Mouse (Mus musculus) lung, adult 2 months (tissue): ENCODE data around the gene Mfsd4a. TPM values are rescaled to one million over a fixed set of nuclear protein-coding genes. Genes with fewer than 3 reads are reported as not detected.

ENCODE experiments used
- DNase-seq: peaks from one replicate; pipeline ENCODE4 v3.0.0; 2022
- H3K4me1 ChIP-seq: fragments of 200-500 bp; 2 replicates; pipeline ENCODE4 v1.6.1; 2011; ENCODE audit warnings: low read length; ENCODE audit not compliant: control insufficient read depth, insufficient read depth
- H3K4me3 ChIP-seq: fragments of 200-500 bp; replicated peaks from 2 replicates; pipeline ENCODE3; 2011; ENCODE audit warnings: low read depth, mild to moderate bottlenecking, control low read depth, low read length; ENCODE audit errors: extremely low read depth
- CTCF ChIP-seq: fragments of 200-500 bp; IDR thresholded peaks from 2 replicates; pipeline ENCODE4 v1.5.1; 2011; ENCODE audit warnings: mild to moderate bottlenecking, low read length, control low read depth; ENCODE audit not compliant: insufficient read depth
- POLR2A ChIP-seq: fragments of 200-500 bp; IDR thresholded peaks from 2 replicates; pipeline ENCODE4 v1.6.1; 2011; ENCODE audit warnings: low read depth, mild to moderate bottlenecking, control low read depth, low read length, borderline replicate concordance; ENCODE audit errors: extremely low read depth
- WGBS: fragments of 180-500 bp; shearing (Covaris S2); methylation state at CpG from one replicate; pipeline ENCODE4 v1.1.7; 2018; 5-methylcytosine and 5-hydroxymethylcytosine counted together
- polyA plus RNA-seq: library from polyadenylated mRNA; depleted of rRNA; stranded (reverse); fragments of >200 nt; gene quantifications from 2 replicates; pipeline ENCODE4 v1.2.3, GENCODE M21; 2012

Mfsd4a gene
- polyA plus RNA-seq, 1 experiment = 5.0 TPM

DNA sequence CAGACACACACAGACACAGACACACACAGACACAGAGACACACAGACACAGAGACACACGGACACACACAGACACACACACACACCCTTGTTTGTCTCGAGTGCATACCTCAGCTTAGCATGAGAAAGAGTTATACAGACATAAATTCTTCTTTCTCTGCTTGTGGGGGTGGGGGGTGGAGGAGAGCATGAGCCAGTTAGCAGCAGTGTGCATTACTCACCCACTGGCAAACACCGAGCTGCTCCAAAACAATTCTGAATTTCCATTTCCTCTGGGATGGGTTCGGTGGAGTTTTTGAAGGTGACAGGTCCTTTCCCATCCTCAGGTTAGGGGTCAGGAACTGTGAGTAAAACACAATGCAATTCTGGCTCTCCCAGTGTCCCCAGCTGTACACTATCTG is 31.2 kb upstream of the Mfsd4a start:
- no peak for TF ChIP-seq POLR2A
- no peak for TF ChIP-seq CTCF
- DNase-seq = no peak
- peaks cover 2% of the 10 kb centered on the region; the same call in 1 of the 2 replicates for H3K4me1 ChIP-seq
- H3K4me3 ChIP-seq = no peak overlapping the region
- 45% methylated on average over 4 of the region's 4 CpGs for whole genome bisulfite sequencing

DNA sequence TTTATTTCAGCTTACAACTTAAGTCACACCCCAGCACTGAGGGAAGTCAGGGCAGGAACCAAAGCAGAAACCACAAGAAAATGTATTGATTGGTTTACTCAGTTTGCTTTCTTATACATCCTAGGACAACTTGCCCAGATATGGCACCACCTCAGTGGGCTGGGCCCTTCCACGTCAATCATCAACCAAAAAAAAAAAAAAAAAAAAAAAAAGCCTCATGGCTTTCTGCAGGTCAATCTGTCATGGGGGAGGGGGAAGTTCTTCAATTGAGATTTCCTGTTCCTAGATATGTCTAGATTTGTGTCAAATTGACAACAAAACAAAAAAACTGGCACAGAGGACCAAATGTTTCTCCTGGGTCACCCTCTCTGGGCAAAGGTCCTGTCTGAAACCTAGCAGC is 30.2 kb upstream of the Mfsd4a start:
- Histone ChIP-seq H3K4me3 (no peak overlapping the region), H3K4me1 (peaks cover 2% of the 10 kb centered on the region; the same call in 1 of the 2 replicates)
- TF ChIP-seq CTCF = no peak
- TF ChIP-seq POLR2A = no peak
- DNase-seq = no peak
- 63% methylated on average over 1 of the region's 1 CpGs for WGBS

DNA sequence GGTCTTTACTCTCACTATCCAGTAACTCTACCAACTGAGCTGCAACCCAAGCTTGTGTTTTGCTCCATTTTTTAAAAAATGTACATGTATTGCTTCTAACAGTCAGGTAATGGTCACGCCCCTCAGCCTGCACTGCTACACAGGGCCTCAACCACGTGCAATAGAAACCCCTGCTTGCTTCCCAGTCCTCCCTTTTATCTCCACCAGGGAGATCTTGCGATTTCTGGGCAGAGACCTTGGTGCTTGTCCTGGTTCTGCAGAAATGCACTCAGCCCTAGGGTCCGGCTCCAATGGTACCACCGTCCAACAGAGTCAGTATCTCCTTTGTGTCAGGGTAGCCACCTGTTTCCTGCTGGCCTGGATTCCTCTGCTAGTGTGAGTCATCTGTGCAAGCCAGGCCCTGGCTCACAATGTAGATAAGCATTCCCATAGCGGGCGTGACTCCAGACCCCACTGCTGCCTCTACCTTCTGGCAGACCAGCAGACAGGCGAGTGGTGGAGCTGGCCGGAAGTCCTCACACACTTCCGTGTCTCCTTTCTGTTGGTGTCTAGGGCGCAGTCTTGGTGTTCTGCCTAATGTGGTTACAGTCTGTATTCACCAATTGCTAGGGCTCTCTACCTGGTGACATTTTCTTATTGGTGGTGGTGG is 27.6 kb upstream of the Mfsd4a start:
- peaks cover 2% of the 10 kb centered on the region; the same call in 1 of the 2 replicates for H3K4me1 ChIP-seq
- TF ChIP-seq POLR2A (no peak), CTCF (no peak)
- no peak for DNase-seq
- no peak overlapping the region for H3K4me3 ChIP-seq
- WGBS = 35% methylated on average over 11 of the region's 11 CpGs

DNA sequence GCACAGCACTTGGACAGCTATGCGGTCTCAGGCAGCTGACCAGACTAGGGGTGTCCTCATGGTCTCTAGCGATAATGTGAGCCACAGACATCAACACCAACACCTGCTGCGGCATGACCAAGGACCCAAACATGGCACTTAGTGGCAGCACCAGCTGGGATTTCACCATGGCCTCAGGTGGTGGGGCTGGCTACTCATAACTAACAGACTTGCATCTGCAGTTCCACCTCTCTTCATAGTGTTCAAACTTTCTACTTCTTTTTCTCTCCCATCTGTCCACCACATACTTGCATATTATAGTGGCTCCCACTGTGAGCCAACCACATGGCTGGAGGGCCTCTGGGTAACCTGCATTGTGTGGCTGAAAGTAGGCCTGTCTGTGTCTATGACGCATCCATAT is 25.4 kb upstream of the Mfsd4a start:
- no peak overlapping the region for H3K4me3 ChIP-seq
- TF ChIP-seq POLR2A (no peak), CTCF (no peak)
- 95% methylated on average over 4 of the region's 4 CpGs for WGBS
- peaks cover 2% of the 10 kb centered on the region; the same call in 1 of the 2 replicates for H3K4me1 ChIP-seq
- DNase-seq = no peak

DNA sequence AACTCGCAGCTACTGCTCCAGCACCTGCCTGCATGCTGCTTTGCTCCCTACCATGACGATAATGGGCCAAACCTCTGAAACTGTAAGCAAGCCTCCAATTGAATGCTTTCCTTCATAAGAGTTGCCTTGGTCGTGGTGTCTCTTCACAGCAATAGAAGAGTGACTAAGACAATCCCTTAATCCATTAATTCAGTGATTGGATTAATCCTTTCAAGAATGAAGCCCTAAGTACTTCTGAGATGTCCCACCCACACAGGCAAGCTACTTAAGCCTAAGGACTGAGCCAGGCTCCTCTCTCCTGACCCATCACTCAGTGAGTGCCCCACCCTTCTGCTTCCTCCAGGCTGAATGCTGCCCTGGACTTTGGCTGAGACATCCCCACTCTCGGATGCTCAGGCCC is 22.4 kb upstream of the Mfsd4a start:
- Histone ChIP-seq H3K4me1 (no peaks in the 10 kb centered on the region), H3K4me3 (no peak overlapping the region)
- TF ChIP-seq POLR2A (no peak), CTCF (no peak)
- no peak for DNase-seq
- 83% methylated on average over 4 of the region's 4 CpGs for WGBS

DNA sequence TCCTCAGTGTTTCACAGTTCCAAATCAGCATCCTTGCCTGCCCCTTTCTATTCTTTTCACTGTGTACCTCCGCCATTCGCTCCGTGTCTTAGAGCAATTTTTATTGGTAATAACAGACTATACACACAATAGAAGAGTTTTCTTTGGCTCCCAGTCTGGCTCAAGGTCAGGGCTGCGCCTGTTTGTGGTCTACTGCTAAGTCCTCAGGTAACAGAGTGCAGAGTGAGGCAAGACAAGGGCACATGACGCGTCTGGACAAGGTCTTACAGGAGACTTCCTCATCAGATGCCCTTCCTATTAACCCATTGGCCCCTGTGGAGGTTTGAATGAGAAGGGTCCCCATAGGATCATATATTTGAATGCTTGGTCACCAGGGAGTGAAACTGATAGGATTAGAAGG is 21.9 kb upstream of the Mfsd4a start:
- Histone ChIP-seq H3K4me1 (no peaks in the 10 kb centered on the region), H3K4me3 (no peak overlapping the region)
- TF ChIP-seq CTCF (no peak), POLR2A (no peak)
- WGBS = 71% methylated on average over 6 of the region's 6 CpGs
- DNase-seq = no peak

DNA sequence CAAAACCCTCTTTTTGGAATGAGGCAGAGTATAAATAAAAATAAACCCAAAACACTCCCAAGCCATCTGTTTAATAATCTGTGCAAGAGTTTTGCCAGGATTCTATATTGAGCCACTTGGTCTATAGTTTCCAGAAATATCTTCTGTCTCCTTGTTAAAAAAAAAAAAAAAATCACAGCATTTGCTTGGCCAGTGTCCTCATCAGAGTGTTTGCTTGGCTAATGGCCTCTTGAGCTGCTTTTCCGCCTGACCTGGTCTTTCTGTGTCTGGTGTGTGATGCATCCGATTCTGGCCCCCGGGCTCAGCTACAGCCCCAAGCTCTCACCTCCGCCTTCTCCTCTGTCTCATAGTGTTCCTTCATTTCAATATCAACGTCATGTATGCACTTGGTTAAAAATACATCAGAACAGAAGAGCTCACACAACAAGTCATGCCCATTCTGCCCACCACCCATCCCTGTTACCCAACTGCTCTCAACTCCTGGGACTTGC is 20.4 kb upstream of the Mfsd4a start:
- TF ChIP-seq POLR2A (no peak), CTCF (no peak)
- WGBS = 78% methylated on average over 5 of the region's 5 CpGs
- no peak overlapping the region for H3K4me3 ChIP-seq
- no peak for DNase-seq
- no peaks in the 10 kb centered on the region for H3K4me1 ChIP-seq

DNA sequence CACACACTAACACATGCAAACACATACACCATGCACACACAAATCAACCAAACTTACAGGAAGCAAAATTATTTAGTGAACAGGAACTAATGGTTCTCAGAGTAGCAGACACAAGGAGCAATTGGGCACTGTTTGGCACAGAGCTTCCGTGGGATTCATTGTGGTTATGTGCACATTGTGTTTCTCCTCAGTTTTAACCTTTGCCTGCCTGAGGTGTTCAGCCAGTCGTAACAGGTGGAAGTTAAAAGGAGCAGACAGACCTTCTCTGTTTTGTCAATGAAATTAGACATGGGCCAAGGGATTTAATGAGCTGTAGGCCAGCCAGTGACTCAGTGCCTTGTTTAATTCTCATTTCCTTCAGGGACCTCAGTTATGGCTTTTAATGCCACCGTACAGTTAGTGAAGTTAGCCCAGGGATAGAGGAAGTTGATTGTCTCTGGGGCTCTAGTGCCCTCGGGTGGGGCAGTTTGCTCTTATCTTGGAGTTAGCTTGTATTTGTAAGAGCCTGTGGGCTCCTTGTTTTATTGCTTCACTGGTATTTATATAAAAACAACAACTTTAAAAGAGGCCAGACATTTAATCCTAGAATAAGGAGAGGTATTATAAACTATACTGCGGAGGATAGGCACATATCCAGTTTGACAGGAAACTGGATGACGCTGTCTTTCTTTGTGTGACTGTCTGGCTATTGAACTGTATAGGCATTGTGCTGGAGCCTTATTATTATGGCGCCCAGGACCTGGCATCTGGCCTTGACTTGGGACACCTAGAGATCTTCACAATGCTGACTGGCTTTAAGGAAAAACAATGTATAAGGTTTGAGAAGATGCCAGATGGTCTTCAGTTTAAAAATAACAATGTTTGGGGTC is 17.6 kb upstream of the Mfsd4a start:
- DNase-seq = no peak
- H3K4me3 ChIP-seq = no peak overlapping the region
- 36% methylated on average over 7 of the region's 7 CpGs for WGBS
- no peak for TF ChIP-seq POLR2A
- TF ChIP-seq CTCF = no peak
- H3K4me1 ChIP-seq = no peaks in the 10 kb centered on the region

DNA sequence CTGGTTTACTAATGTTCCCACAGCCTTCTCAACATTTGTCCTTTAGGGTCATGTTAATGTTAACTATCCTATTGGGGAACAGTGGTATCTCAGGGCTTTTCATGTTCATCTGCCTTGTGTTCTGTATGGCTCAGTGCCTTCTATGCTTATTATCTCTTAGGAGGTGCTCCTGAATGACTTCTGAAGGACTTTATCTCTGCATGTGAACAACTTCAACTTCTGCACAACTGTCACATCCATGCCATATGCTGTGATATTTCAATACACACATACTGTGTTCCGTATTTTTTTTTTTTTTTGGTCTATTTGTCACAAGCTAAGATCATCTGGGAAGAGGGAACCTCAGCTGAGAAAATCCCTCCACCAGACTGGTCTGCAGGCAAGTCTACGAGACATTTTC is 10.6 kb upstream of the Mfsd4a start:
- no peaks in the 10 kb centered on the region for H3K4me1 ChIP-seq
- no peak overlapping the region for H3K4me3 ChIP-seq
- 87% methylated on average over 2 of the region's 2 CpGs for WGBS
- TF ChIP-seq CTCF = no peak
- no peak for TF ChIP-seq POLR2A
- DNase-seq = no peak
